Mouse (Mus musculus): Measurements from ENCODE around the gene Gnai2. TPM values are rescaled to one million over a fixed set of nuclear protein-coding genes. Genes with fewer than 3 reads are reported as not detected.

Gnai2 gene
- total and polyA plus RNA-seq, 2 experiments from 2014 or later, result 295 to 472 TPM

- Histone ChIP-seq H3K4me2 (ENCODE audit: low read depth, low read length) (no peak overlapping the region), H3K36me3 (replicated peaks; ENCODE audit: control insufficient read depth, insufficient read depth, low read length) (no peaks in the 10 kb centered on the region), H3K27me3 (ENCODE audit: control insufficient read depth, insufficient read depth, low read length) (peaks cover 34% of the 10 kb centered on the region), H3K9ac (replicated peaks; ENCODE audit: low read depth, low read length) (no peak overlapping the region), H3K9me3 (replicated peaks; ENCODE audit: control insufficient read depth, low read length) (no peaks in the 10 kb centered on the region), H3K4me1 (ENCODE audit: control insufficient read depth, insufficient read depth) (peaks cover 4% of the 10 kb centered on the region; the same call in 1 of the 2 replicates), H3K27ac (ENCODE audit: low read depth) (no peak overlapping the region), H3K4me3 (ENCODE audit: low read depth, low read length) (no peak overlapping the region)
- no peak for TF ChIP-seq EP300 (IDR thresholded peaks at IDR 0.05; ENCODE audit: low read depth)
- TF ChIP-seq CTCF (IDR thresholded peaks at IDR 0.05; ENCODE audit: low read depth), result peak; percentile 68
- 22% methylated on average over 17 of the region's 17 CpGs for WGBS
- ATAC-seq (ENCODE audit: insufficient read depth, low read depth) (no peak), DNase-seq (ENCODE audit: low spot score) (no peak)
Observed at GRCm38 (mm10) chr9:107677091-107677784, 42.1 kb upstream of the Gnai2 start.

- no peak for TF ChIP-seq EP300 (IDR thresholded peaks at IDR 0.05; ENCODE audit: low read depth)
- no peak for TF ChIP-seq CTCF (IDR thresholded peaks at IDR 0.05; ENCODE audit: low read depth)
- no peak for DNase-seq (ENCODE audit: low spot score)
- ATAC-seq (ENCODE audit: insufficient read depth, low read depth), result peak; percentile 7; the same call in 1 of the 2 replicates
- peaks cover 4% of the 10 kb centered on the region; the same call in 1 of the 2 replicates for H3K4me1 ChIP-seq (ENCODE audit: control insufficient read depth, insufficient read depth)
- H3K4me3 ChIP-seq (ENCODE audit: low read depth, low read length), result peak overlapping the region; percentile 24
- no peaks in the 10 kb centered on the region for H3K9me3 ChIP-seq (replicated peaks; ENCODE audit: control insufficient read depth, low read length)
- no peaks in the 10 kb centered on the region for H3K36me3 ChIP-seq (replicated peaks; ENCODE audit: control insufficient read depth, insufficient read depth, low read length)
- WGBS, result under 1% methylated on average over 25 of the region's 25 CpGs
- H3K27ac ChIP-seq (ENCODE audit: low read depth), result no peak overlapping the region
- H3K4me2 ChIP-seq (ENCODE audit: low read depth, low read length), result peak overlapping the region; percentile 56
- H3K9ac ChIP-seq (replicated peaks; ENCODE audit: low read depth, low read length), result no peak overlapping the region
- peaks cover 34% of the 10 kb centered on the region for H3K27me3 ChIP-seq (ENCODE audit: control insufficient read depth, insufficient read depth, low read length)
Observed at GRCm38 (mm10) chr9:107676302-107676701, 41.1 kb upstream of the Gnai2 start.

GRCm38 (mm10) chr9:107675671-107676301 lies 40.6 kb upstream of the Gnai2 start:
- DNase-seq (ENCODE audit: low spot score), result peak; percentile 69
- Histone ChIP-seq H3K27me3 (ENCODE audit: control insufficient read depth, insufficient read depth, low read length) (peaks cover 34% of the 10 kb centered on the region), H3K4me1 (ENCODE audit: control insufficient read depth, insufficient read depth) (peaks cover 4% of the 10 kb centered on the region; the same call in 1 of the 2 replicates), H3K27ac (ENCODE audit: low read depth) (no peak overlapping the region), H3K9me3 (replicated peaks; ENCODE audit: control insufficient read depth, low read length) (no peaks in the 10 kb centered on the region), H3K4me3 (ENCODE audit: low read depth, low read length) (peak overlapping the region; percentile 24), H3K36me3 (replicated peaks; ENCODE audit: control insufficient read depth, insufficient read depth, low read length) (no peaks in the 10 kb centered on the region), H3K9ac (replicated peaks; ENCODE audit: low read depth, low read length) (no peak overlapping the region), H3K4me2 (ENCODE audit: low read depth, low read length) (peak overlapping the region; percentile 56)
- peak; percentile 74 for ATAC-seq (ENCODE audit: insufficient read depth, low read depth)
- no peak for TF ChIP-seq EP300 (IDR thresholded peaks at IDR 0.05; ENCODE audit: low read depth)
- peak; percentile 84 for TF ChIP-seq CTCF (IDR thresholded peaks at IDR 0.05; ENCODE audit: low read depth)
- under 1% methylated on average over 39 of the region's 39 CpGs for WGBS

GRCm38 (mm10) chr9:107674609-107675429 lies 39.7 kb upstream of the Gnai2 start:
- Histone ChIP-seq H3K4me3 (ENCODE audit: low read depth, low read length) (no peak overlapping the region), H3K27me3 (ENCODE audit: control insufficient read depth, insufficient read depth, low read length) (peaks cover 34% of the 10 kb centered on the region), H3K27ac (ENCODE audit: low read depth) (no peak overlapping the region)

GRCm38 (mm10) chr9:107670259-107670658 lies 35.1 kb upstream of the Gnai2 start:
- no peak for TF ChIP-seq EP300 (IDR thresholded peaks at IDR 0.05; ENCODE audit: low read depth)
- TF ChIP-seq CTCF (IDR thresholded peaks at IDR 0.05; ENCODE audit: low read depth), result no peak
- Histone ChIP-seq H3K4me1 (ENCODE audit: control insufficient read depth, insufficient read depth) (peaks cover 21% of the 10 kb centered on the region), H3K36me3 (replicated peaks; ENCODE audit: control insufficient read depth, insufficient read depth, low read length) (no peaks in the 10 kb centered on the region), H3K27me3 (ENCODE audit: control insufficient read depth, insufficient read depth, low read length) (peaks cover 20% of the 10 kb centered on the region), H3K9ac (replicated peaks; ENCODE audit: low read depth, low read length) (no peak overlapping the region), H3K4me2 (ENCODE audit: low read depth, low read length) (no peak overlapping the region), H3K9me3 (replicated peaks; ENCODE audit: control insufficient read depth, low read length) (no peaks in the 10 kb centered on the region), H3K4me3 (ENCODE audit: low read depth, low read length) (no peak overlapping the region), H3K27ac (ENCODE audit: low read depth) (no peak overlapping the region)
- 45% methylated on average over 5 of the region's 5 CpGs for WGBS
- ATAC-seq (ENCODE audit: insufficient read depth, low read depth), result peak; percentile 46; the same call in 1 of the 2 replicates
- no peak for DNase-seq (ENCODE audit: low spot score)

More at GRCm38 (mm10) chr9:107674609-107675429, 39.7 kb upstream of the Gnai2 start:
- H3K9ac ChIP-seq (replicated peaks; ENCODE audit: low read depth, low read length), result no peak overlapping the region
- DNase-seq (ENCODE audit: low spot score) (no peak), ATAC-seq (ENCODE audit: insufficient read depth, low read depth) (no peak)
- no peak for TF ChIP-seq CTCF (IDR thresholded peaks at IDR 0.05; ENCODE audit: low read depth)
- no peak for TF ChIP-seq EP300 (IDR thresholded peaks at IDR 0.05; ENCODE audit: low read depth)
- H3K36me3 ChIP-seq (replicated peaks; ENCODE audit: control insufficient read depth, insufficient read depth, low read length), result no peaks in the 10 kb centered on the region
- WGBS, result 61% methylated on average over 9 of the region's 9 CpGs
- H3K4me2 ChIP-seq (ENCODE audit: low read depth, low read length), result no peak overlapping the region
- peaks cover 4% of the 10 kb centered on the region; the same call in 1 of the 2 replicates for H3K4me1 ChIP-seq (ENCODE audit: control insufficient read depth, insufficient read depth)
- H3K9me3 ChIP-seq (replicated peaks; ENCODE audit: control insufficient read depth, low read length), result no peaks in the 10 kb centered on the region
